Mouse (Mus musculus) embryonic fibroblast, embryonic 13.5 days (primary cell): ENCODE measurements around the gene Ahsg.

Experiments
- CTCF ChIP-seq: IDR thresholded peaks from 2 replicates; pipeline ENCODE4 v1.5.1; 2011; ENCODE audit warnings: mild to moderate bottlenecking, control low read depth, low read length, moderate library complexity, borderline replicate concordance; ENCODE audit not compliant: insufficient read depth
- POLR2A ChIP-seq: IDR thresholded peaks from 2 replicates; pipeline ENCODE4 v1.6.1; 2011; ENCODE audit warnings: low read depth, mild to moderate bottlenecking, control low read depth, low read length, moderate library complexity

GRCm38 (mm10) chr16:22899866-22900570 is 8.9 kb downstream of the Ahsg start:
- TF ChIP-seq POLR2A: no peak
- no peak for TF ChIP-seq CTCF
